Mouse (Mus musculus): Measurements from ENCODE around the gene Pld2.

DNA sequence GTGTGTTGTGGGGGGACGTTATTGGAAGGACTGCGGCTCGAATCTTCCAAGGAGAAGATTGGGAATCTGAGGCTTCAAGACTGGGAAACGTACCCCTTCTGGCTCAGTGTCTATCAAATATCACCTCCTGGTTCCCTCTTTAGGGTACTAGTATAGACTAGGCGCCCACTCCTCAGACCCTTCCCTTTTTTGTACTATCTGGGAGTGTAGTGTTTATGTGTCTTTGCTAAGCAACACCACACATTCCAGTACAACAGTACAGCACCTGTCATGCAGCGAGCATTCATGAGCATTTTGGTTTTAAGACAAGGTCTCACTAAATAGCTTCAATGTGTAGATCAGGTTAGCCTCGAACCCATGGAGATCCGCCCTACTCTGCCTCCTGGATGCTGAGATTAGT lies 11.7 kb downstream of the Pld2 start:
- TF ChIP-seq GATA1 (IDR thresholded peaks at IDR 0.05; ENCODE audit: borderline replicate concordance, low read length): no peak
- no peak for TF ChIP-seq FLI1 (IDR thresholded peaks at IDR 0.05; ENCODE audit: low read length)
